Comparison of ENCODE assay signal across 9 mouse cellular contexts in the genomic region with DNA sequence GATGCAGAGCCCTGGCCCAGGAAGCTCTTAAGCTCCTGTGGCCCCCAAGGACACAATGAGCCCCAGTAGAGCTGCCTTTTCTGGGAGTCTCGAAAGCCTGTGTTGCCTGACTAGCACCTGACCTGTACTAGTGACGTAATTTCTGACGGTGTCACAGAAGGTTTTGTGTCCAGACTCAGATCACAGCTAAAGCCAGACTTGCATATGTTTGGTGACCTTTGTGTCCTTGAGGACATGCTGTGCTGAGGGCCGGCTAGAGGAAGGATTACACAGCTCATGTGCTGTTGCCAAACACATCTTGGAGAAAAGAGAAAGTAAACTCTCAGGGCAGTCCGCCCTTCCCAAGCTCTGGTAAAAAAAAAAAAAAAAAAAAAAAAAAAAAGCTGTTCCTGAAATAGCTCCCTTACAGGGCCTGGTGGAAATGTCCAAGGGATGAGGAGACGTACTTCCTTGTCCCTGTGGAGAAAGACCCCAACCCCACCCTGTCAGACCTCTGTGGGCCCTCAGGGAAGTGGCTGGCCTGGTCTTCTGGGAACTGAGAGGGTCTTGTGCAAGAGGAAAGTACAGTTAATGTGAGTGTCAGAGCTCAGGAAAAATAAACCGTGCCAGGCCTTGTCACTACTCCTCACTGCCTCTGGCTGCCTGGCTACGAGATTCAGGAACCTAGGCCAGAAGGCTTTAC. TPM values are rescaled to one million over a fixed set of nuclear protein-coding genes. Genes with fewer than 3 reads are reported as not detected.
A peak's percentile ranks its signal among the peaks of the same experiment; 100 is the strongest.
DNase-seq lines count a peak whose midpoint lies in the region; ATAC-seq and TF ChIP-seq lines count a peak whose summit lies in the region.
"Had no signal": no experiment of that assay in that cellular context is flagged by ENCODE, and none has a peak within 500 bp of the region (broad histone marks: within the 10 kb centered on the region; RNA-seq: fewer than 3 reads in every experiment).

No protein-coding gene starts in this region.

- peak overlapping the region; percentile 84 for H3K27ac ChIP-seq in kidney, postnatal 0 days
- no peak overlapping the region for H3K27ac ChIP-seq in hindbrain, embryonic 14.5 days
- H3K27ac ChIP-seq: embryonic facial prominence, embryonic 12.5 days had no signal

- ATAC-seq in kidney, postnatal 0 days (replicated peaks; ENCODE audit: low FRiP score, low read depth): no peak
- no peak for ATAC-seq in hindbrain, embryonic 14.5 days (ENCODE audit: low FRiP score)

- 0 out of 2 replicates have a peak overlapping the region, but pooled peaks have one; percentile 27 for H3K9ac ChIP-seq in kidney, postnatal 0 days (ENCODE audit: low read depth, low read length)
- no peak overlapping the region for H3K9ac ChIP-seq in hindbrain, embryonic 14.5 days
- H3K9ac ChIP-seq: embryonic facial prominence, embryonic 12.5 days had no signal

- no peak for TF ChIP-seq CTCF in kidney, postnatal 0 days (IDR thresholded peaks at IDR 0.05; ENCODE audit: low read depth)

- no peak overlapping the region for H3K4me3 ChIP-seq in kidney, postnatal 0 days (replicated peaks; ENCODE audit: low read depth, low read length)
- H3K4me3 ChIP-seq in hindbrain, embryonic 14.5 days (replicated peaks; ENCODE audit: low read length): no peak overlapping the region
- H3K4me3 ChIP-seq: embryonic facial prominence, embryonic 12.5 days had no signal

- WGBS in kidney, postnatal 0 days: 51% methylated on average over 8 of the region's 8 CpGs
- 64% methylated on average over 8 of the region's 8 CpGs for WGBS in hindbrain, embryonic 14.5 days

- peak; percentile 48 for DNase-seq in 3134 (ENCODE audit: extremely low read depth, insufficient read length, low spot score)
- DNase-seq in 416B (ENCODE audit: low read depth): peak; percentile 49
- DNase-seq in heart, adult 11 months: peak; percentile 98
- DNase-seq in kidney, postnatal 0 days (ENCODE audit: low spot score): peak; percentile 69
- DNase-seq in cerebellum, adult 18-20 months: no peak
- DNase-seq in spleen, postnatal 36 days (ENCODE audit: low spot score in 2 of 2): no peak
- no peak for DNase-seq in hindbrain, embryonic 14.5 days (ENCODE audit: low spot score)
- no peak for DNase-seq in T-cell, adult 2 months (ENCODE audit: low spot score)

- H3K9me3 ChIP-seq in kidney, postnatal 0 days (replicated peaks; ENCODE audit: low read length): no peaks in the 10 kb centered on the region
- no peaks in the 10 kb centered on the region for H3K9me3 ChIP-seq in hindbrain, embryonic 14.5 days (ENCODE audit: control insufficient read depth, low read length)
- H3K9me3 ChIP-seq: embryonic facial prominence, embryonic 12.5 days had no signal

- H3K4me1 ChIP-seq in kidney, postnatal 0 days (replicated peaks; ENCODE audit: insufficient read depth, low read length): no peaks in the 10 kb centered on the region
- peaks cover 12% of the 10 kb centered on the region; the same call in 1 of the 2 replicates for H3K4me1 ChIP-seq in hindbrain, embryonic 14.5 days (replicated peaks; ENCODE audit: control insufficient read depth, insufficient read depth, low read length)
- H3K4me1 ChIP-seq: embryonic facial prominence, embryonic 12.5 days had no signal

- no peaks in the 10 kb centered on the region for H3K36me3 ChIP-seq in kidney, postnatal 0 days (ENCODE audit: insufficient read depth, low read length)
- H3K36me3 ChIP-seq in hindbrain, embryonic 14.5 days (replicated peaks; ENCODE audit: control insufficient read depth, insufficient read depth): no peaks in the 10 kb centered on the region
- H3K36me3 ChIP-seq: embryonic facial prominence, embryonic 12.5 days had no signal

- no peaks in the 10 kb centered on the region for H3K27me3 ChIP-seq in kidney, postnatal 0 days (ENCODE audit: insufficient read depth, low read length)
- no peaks in the 10 kb centered on the region for H3K27me3 ChIP-seq in hindbrain, embryonic 14.5 days (ENCODE audit: control insufficient read depth, insufficient read depth, low read length)
- H3K27me3 ChIP-seq: embryonic facial prominence, embryonic 12.5 days had no signal

- no peak overlapping the region for H3K4me2 ChIP-seq in kidney, postnatal 0 days (ENCODE audit: low read length)
- H3K4me2 ChIP-seq in hindbrain, embryonic 14.5 days (replicated peaks): no peak overlapping the region
- H3K4me2 ChIP-seq: embryonic facial prominence, embryonic 12.5 days had no signal

RNA-seq across cellular contexts. Expression of a gene that starts 45.8 kb away (rescaled TPM):
- 38.9 and 40.2 TPM in 2 replicates for polyA plus RNA-seq in kidney, postnatal 0 days (2015; fragmentation: Nextera tagmentation; extraction: Ambion mirVana)
- polyA plus RNA-seq in hindbrain, embryonic 14.5 days (2014; fragmentation: Nextera tagmentation; extraction: Ambion mirVana): 32.7 and 36.1 TPM in 2 replicates

Comparison
In these comparisons a context has a peak if more than half of its experiments do, and no peak if none do; other contexts are left out.
1. DNase-seq: peak in 3134 (single experiment), 416B (single experiment), heart, adult 11 months (single experiment) and kidney, postnatal 0 days (single experiment); none in cerebellum, adult 18-20 months (0 of 2), spleen, postnatal 36 days (0 of 2), hindbrain, embryonic 14.5 days (single experiment) and T-cell, adult 2 months (single experiment).